Mouse (Mus musculus) heart, postnatal 14 days (tissue): ENCODE data around the gene Prune1. TPM values are rescaled to one million over a fixed set of nuclear protein-coding genes. Genes with fewer than 3 reads are reported as not detected.

Experiments used
- DNase-seq, 2 experiments: peaks; one replicate each; pipeline ENCODE4 v3.0.0; 2021 to 2022
- intact Hi-C: fragments of 180-260 bp; cut with DNase I; formaldehyde crosslinking; loops from one replicate; pipeline ENCODE4 v1.15.1; 2025
- total RNA-seq, 2 experiments: library from RNA; stranded (reverse); gene quantifications; 2 replicates each; pipeline ENCODE4 v1.2.3; 2021

Gene Prune1
- total RNA-seq, 2 experiments from 2014 or later = 19.8 to 20.4 TPM

DNA sequence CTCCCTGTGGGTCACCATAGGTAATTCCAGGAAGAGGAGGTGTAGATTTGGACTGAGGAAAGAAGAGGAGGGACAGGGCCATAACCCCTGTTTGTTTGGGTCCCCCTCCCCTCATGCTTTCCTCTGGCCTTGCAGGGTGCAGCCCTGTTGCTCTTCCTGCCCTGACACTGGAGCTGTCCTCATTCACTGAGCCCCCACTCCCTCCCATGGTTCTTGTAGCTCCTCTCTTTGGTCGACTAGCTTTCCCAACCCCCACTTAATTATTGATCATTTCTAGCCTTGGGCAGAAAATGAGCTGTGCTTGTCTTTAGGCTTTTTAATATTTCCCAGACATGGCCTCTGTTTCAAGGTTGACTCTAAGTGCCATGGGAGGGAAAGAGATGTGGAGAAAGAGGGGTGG lies 2.2 kb upstream of the Prune1 start:
- intact Hi-C loops = no loop called here
- no peak for DNase-seq

DNA sequence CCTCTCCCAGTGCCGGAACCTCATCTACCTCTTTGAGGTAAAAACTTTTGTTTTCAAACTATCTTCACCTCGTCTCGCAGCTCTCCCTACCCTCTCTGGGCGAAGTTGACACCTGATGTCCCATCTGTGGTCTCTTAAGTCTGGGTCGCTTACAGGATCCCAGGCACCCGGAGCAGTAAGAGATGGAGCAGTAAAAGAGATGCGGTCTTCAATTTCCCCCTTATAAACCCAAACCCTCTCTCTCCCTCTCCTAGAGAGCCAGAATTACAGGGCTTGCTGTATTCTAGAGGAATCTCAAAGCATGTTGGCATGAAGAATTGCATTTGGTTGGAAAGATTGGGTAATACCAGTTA lies 1.7 kb upstream of the Prune1 start:
- intact Hi-C loops = loop anchor here (2.0 kb wide), 1 partner anchor 31 kb away; the partner anchor contains the start of gene Cers2
- no peak for DNase-seq

DNA sequence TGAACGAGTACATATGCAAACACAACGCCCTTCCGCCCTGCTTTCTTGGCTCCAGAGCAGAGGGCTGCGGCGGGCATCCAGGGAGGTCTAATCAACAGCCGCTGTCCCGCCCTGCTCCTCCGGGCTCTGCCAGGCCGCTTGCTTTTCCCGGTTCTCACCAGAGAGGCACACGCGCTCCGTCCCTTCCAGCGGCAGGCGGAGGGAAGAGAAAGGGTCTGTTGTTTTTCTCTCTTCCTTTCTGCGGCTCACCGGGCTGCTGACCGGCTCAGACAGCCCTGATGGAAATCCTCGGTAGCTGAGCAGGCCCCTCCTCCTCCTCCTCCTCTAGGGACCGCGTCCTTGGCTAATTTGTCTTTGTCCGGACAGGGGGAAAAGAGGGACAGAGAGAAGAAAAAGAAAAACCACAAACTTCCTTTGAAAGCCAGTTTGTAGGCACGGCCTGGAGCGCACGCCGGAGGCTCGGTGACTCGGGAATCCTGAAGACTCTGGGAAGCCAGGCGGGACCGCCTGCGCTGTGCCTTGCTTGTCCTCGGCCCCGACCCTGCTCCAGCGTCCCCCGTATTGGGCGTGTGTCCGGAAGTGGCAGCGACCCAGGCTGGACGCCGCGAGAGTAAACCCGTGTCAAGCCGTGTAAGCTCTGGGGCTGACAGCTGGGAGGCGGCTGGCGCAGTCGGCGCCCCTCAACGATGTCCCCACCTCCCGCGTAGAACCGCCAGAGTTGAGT lies 1.2 kb upstream of the Prune1 start:
- intact Hi-C loops = loop anchor here (2.0 kb wide), 1 partner anchor 32 kb away; the partner anchor contains the start of gene Cers2
- peak; percentile 83 to 85 for DNase-seq

DNA sequence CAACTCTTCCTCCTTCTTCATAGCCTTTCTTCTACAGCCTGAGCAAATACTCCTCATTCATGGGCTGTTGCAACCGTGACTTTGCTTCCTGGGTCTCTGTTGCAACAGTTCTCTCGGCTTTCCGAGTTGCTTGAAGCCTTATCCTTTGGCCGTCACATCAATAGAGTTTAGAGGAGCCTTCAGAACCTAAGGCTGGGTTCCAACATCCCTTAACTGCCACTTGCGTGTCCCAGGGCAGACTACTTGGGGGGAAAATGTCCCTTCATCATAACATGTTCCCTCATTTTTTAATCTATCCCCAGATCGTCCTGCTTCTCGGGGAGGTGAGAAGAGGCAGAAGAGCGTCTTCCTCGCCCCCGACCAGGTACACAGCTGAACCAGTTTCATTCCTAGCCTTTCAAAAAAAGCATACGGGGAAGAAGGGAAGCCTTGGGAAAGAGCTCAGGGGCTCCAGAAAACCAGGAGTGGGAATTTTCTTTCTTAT lies 547 bp upstream of the Prune1 start:
- intact Hi-C loops = loop anchor here (2.0 kb wide), 1 partner anchor 32 kb away; the partner anchor contains the start of gene Cers2
- DNase-seq = peak; percentile 36 to 46

DNA sequence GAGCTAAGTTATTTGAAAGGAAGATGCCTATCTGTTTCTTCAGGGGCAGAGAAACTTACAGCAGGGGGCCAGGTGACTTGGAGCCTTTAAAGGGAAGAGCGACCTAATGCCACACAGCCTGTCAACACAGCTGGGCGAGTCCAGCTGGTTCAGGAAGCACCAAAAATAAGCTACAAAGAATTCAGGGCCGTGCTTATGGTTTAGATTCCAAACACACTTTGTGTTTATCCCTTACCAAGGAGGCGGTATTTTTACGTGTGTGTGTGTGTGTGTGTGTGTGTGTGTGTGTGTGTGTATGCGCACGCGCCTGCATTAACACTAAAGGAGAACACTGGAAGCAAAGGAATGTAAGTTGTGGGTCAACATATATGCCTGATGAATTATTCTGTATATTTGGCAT lies 1.1 kb downstream of the Prune1 start:
- intact Hi-C loops = no loop called here
- peak; percentile 13 to 16 for DNase-seq

DNA sequence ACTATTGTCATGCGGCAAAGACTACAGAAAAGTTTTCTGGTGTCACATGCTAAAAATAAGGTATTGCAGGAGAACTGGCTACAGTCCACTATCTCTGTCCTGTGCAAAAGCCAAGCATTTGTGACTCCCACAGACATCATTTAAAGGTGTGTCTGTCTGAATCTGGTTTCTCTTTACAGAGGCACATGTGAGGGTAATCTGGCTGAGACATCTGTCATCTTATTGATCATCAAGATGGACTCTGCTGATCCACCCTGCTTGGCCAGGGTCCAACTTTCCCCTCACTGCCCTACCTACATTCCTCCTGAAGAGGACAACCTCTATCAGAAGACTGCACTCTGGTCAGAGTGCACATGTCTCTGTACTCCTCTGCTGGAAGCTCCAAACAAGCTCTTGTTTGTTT lies 4.7 kb downstream of the Prune1 start:
- intact Hi-C loops = no loop called here

DNA sequence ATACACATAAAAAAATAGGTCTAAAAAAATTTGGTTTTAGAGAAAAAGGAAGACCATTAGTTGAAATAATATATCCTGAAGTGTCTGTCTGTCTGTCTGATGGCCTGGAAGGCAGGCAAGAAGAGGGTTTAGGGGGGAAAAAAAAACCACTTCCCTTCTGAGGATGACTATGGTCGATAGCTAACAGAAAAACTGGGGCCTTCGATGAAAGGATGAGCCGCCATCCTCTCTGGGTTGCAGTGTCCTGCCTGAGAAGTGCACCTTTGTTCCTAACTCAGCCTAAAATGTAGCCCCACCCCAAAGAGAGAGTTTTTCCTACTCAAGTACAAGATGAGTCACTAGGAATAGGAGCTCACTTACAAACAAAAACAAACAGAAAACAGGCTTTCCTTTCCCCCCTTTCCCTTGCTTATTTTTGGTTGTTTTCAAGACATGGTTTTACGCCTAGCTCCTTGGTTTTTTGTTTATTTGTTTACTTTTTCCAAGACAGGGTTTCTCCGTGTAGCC lies 5.4 kb downstream of the Prune1 start:
- intact Hi-C loops = no loop called here
- no peak for DNase-seq

More for the DNA sequence above, 4.7 kb downstream of the Prune1 start:
- peak in 1 of 2 experiments; percentile 26 for DNase-seq

DNA sequence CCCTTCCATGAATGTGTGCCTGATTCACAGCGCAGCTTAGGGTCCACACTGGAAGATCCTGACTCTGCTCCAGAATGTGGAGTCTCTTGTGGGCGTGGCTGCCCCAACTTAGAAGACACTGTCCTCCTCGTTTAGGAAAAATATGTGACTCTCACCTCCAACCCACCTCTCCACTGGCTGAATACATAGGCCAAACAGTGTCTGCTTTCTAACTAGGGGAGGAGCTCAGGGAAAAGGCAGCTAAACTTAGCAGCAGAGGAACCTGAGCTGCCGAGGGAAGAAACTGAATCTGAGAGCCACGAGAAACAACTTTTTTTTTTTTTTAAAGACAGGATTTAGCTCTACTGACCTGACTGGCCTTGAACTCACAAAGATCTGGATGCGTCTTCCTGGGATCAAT lies 6.7 kb downstream of the Prune1 start:
- no peak for DNase-seq
- intact Hi-C loops = no loop called here

DNA sequence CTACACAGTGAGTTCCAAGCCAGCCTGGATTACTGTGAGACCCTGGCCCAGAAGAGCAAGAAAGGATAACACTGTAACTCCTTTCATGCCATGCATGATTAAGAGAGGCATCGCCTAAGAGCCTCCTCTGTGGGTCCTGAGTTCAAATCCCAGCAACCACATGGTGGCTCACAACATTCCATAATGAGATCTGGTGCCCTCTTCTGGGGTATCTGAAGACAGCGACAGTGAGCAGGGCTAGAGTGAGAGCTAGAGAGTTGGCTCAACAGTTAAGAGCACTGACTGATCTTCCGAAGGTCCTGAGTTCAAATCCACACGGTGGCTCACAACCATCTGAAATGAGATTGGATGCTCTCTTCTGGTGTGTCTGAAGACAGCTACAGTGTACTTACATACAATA lies 7.4 kb downstream of the Prune1 start:
- no peak for DNase-seq
- intact Hi-C loops = no loop called here

DNA sequence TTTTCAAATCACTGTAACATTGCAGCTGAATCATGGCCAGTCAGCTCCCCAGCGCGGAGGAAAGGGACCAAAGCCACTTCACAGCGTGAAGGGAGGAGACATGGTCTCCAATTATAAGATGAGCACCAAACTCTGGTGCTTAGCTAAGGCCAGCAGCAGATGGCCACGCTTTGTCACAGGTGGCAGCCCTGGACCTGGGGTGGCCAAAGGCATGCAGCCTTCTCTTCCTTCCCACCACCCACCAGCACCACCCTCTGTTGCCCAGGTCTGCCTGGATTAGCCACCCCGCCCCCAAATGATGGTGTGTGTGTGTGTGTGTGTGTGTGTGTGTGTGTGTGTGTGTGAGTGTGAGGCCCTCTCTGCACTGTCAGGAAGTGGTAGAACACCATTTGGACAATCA lies 8.4 kb downstream of the Prune1 start:
- intact Hi-C loops = no loop called here
- DNase-seq = no peak

DNA sequence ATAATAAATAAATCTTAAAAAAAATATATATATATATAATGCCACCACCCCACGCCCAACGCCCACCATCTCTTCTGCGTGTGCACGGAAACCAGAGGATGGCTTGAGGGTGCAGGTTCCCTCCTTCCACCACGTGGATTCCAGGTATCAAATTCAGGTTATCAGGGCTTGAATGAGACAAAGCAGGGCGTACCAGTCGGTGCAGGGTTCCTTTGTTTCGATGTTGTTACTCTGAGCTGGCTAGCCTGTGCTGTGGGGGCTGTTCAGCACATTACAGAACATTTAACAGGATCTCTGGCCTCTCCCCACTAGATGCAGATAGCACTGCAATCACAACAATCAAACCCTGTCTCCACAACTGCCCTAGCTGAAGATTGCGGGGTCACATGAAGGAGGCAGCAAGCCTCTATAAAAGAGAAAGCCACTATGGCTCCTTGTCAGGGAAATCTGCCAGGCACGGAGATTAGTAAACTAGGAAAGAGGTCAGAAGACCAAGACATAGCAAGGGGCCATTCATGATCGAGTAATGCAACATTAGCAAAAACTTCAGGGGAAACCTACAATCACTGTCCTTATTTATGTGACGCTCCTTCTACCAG lies 11.0 kb downstream of the Prune1 start:
- no peak for DNase-seq
- intact Hi-C loops = no loop called here

DNA sequence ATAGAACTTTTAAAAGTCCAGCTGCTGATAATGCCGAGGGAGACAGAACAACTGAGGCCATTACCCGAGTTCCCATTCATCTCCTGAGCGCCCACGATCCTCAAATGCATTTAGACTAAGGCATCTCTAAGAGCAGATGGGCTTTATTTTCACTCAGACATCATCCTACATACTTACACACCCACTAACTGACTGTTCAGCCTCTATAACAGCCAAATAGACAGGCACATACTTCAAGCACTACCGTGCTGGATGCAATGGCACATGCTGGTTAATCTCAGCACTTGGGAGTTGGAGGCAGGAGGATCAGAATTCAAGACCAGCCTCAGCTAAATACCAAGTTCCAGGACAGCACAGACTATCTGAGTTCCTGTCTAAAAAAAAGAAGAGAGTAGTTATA lies 12.1 kb downstream of the Prune1 start:
- DNase-seq = no peak
- intact Hi-C loops = no loop called here

DNA sequence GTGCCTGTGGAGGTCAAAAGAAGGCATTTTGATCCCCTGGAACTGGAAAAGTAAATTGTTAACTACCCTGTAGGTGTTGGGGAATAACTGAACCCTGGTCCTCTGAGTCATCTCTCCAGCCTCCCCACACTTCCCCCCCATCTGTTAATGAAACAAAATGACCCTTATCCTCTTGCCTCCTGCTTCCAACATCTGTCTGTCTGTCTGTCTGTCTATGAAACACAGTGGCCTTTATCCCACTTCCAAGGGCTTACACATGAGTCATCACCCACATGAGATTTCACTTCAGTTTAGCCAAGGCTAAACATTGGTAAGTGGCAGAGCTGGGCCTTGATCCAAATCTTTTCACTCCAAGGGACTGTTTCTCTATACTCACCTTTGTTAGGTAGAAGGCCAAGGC lies 14.0 kb downstream of the Prune1 start:
- intact Hi-C loops = no loop called here
- no peak for DNase-seq

DNA sequence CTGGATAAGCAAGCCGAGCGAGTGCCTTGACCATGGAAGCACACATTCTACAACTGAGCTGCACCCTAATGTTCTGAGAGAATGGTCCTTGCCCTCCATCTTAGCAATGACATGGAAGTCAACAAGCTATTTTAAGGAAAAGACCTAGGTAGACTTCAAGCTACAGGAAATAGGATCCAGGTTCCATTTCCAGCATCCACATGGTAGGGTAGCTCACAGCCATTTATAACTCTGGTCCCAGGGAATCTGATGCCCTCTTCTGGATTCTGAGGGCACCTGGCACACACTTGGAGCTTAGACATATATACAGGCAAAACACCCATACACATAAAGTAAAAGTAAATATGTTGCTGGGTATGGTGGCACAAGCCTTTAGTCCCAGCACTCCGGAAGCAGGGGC lies 15.8 kb downstream of the Prune1 start:
- intact Hi-C loops = no loop called here
- DNase-seq = no peak

DNA sequence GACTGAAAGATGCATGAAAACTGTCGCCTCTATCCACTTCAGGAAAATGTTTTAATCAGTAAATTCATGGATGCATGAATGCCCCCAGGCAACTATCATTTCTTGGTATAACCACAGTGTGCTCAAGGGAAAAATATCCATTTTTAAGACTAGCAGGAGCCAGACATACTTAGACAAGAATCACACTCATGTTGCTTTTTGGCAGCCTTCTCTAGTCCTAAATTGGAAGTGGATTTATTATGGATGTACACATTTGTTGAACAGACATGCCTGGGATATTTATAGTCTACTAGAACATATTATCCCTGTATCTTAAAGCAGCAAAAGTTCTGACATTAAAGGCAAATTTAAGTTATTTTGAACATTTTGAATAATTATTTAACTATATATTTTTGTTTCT lies 17.2 kb downstream of the Prune1 start:
- intact Hi-C loops = no loop called here
- DNase-seq = no peak

DNA sequence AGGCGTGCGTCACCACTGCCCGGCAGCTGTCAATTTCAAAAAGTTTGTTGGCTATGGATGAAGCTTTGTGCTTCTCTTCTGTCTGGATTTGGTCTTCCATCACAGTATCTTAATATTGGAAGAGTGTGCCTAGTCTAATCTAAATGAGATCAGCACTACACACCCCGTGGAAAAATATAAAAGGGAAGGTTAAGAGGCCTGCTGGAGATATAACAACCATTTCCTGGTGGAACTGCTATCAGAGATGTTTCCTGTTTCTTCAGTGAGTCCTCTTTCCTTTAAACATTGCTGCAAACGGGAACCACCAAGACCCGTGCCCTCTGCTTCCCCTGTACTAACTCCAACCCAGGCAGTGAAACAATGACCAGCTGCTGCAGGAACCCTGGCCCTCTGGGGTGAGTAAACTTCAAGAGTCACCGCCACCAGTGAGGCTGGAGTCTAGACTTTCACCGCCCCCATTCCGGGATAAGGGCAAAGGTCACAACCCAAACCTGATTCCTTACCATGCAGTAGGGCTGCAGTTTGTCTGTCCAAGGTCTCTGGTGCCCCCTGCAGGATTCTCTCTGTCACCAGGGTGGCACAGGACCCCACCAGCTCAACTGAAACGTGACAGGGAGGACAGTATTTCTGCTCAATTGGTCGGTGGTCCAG lies 18.7 kb downstream of the Prune1 start:
- DNase-seq = peak; percentile 75 to 78
- intact Hi-C loops = loop anchor here (2.0 kb wide), 1 partner anchor 46 kb away; the partner anchor contains the start of gene Gabpb2

DNA sequence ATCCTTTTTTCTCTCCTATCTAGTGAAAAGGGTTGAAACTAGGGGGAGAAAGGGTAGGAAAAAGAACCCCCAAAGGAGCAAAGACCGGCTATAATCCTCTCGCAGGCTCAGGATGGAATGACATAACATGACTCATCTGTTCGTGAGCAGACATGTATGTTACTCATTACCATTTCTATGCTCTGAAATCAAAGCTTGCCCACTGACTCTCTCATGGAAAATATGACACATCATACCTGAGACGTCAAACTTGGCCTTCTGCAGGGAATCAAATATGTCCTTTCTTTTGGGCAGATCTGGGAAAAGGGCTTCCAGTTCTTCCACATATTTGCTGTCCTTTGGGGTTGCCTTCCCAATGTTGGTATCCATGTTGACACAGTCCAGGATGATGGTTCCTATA lies 19.9 kb downstream of the Prune1 start:
- no peak for DNase-seq
- intact Hi-C loops = loop anchor here (1.0 to 2.0 kb wide), 2 partner anchors 45 to 120 kb away; partner anchors contain the start of genes Gabpb2 and Tnfaip8l2

DNA sequence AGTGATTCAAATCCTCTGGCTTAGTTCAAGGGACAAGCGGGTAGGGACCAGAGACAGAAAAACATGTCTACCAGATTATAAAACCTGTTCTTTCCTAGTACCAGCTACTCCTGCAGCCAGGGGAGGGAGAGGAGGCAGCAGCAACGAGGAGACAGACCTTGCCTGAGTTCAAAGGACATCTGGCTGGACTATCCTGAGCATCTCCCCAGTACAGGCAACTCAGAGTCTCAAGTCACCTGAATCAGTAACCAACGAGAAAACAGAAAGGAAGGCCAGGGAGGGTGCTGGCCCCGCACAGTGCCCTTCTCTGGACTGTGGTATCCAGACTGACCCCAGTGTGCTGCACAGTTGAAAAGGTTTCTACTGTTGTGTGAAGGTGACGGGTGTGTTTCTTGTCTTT lies 24.9 kb downstream of the Prune1 start:
- intact Hi-C loops = no loop called here
- DNase-seq = no peak

DNA sequence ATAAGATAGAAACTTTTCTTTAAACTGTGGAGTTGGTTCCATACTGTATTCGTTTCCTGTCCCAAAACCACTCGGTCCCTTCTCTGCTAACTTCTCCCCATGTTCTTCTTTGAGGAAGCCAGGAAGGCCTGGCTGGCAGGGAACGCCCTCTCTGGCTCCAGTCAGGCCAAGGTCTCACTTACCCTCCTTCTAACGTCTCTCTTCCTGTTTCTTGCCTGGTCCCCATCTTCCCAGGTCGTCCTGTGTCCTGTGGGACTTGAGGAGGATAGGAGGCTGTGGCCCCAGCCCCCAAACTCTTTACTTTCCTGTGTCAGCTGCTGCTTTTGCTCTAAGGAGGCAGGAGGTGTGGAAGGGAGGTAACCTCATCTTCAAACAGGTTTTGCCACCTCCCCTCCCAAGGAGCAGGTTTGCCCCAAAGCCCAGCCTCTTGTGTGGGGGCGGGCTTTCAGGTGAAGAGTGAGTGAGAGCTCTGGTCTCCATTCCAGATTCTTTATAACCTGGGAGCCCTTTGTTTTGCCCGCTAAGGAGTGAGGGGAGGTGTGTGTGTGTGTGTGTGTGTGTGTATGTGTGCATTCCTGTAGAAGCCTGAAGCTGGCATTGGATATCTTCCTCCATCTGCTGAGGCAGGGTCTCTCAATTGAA lies 31.0 kb downstream of the Prune1 start, which contains the start of gene Bnipl:
Bnipl (minus strand) TSS at position 411 of the 642 bp plus-strand sequence.
- intact Hi-C loops = no loop called here
- DNase-seq = no peak

DNA sequence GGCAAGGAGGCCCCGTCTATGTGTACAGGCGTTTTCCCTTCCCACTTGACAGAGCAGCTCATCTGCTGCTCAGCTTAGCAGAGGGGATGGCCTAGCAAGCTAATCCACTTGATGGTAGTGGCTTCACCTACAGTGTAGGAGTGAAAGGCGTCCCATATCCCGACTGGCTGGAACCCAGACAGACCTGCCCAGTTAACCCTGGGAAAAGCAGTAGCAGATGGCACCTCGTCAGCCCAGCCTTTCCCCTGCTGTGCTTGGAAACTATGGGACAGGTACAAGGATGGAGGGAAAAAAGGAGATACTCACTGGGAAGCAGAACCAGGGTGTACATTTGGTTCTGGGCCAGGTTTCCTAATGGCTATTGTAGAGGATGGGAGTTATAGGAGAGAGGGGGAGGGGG lies 31.5 kb downstream of the Prune1 start:
- DNase-seq = no peak
- intact Hi-C loops = no loop called here
